Mouse (Mus musculus) olfactory bulb, adult 2 months (tissue): ENCODE results near the gene Gm6351. TPM values are rescaled to one million over a fixed set of nuclear protein-coding genes. Genes with fewer than 3 reads are reported as not detected.
"Not testable (repeated sequence)": the region's sequence is repeated elsewhere in the genome, so short reads cannot be mapped to it uniquely, and the experiment has no call there.

ENCODE experiments used
- H3K27ac ChIP-seq: fragments of 200-500 bp; 2 replicates; pipeline ENCODE4 v1.5.1; 2012; ENCODE audit warnings: low read depth, low read length; ENCODE audit not compliant: insufficient read depth
- H3K4me1 ChIP-seq: fragments of 200-500 bp; 2 replicates; pipeline ENCODE4 v1.6.1; 2012; ENCODE audit warnings: low read length; ENCODE audit not compliant: control insufficient read depth, insufficient read depth
- H3K4me3 ChIP-seq: fragments of 200-500 bp; 2 replicates; pipeline ENCODE4 v1.5.1; 2012; ENCODE audit warnings: mild to moderate bottlenecking, low read depth, low read length, moderate library complexity; ENCODE audit not compliant: insufficient read depth
- WGBS: fragments of 180-500 bp; shearing (Covaris S2); methylation state at CpG from one replicate; pipeline ENCODE4 v1.1.7; 2018; 5-methylcytosine and 5-hydroxymethylcytosine counted together
- polyA plus RNA-seq: library from polyadenylated mRNA; stranded (reverse); fragments of >200 nt; gene quantifications from 2 replicates; pipeline ENCODE4 v1.2.4, GENCODE M21; 2012; ENCODE audit warnings: low replicate concordance; ENCODE audit not compliant: missing spikeins, insufficient read depth, insufficient read length

The Gm6351 gene
- not detected in 2 replicates for polyA plus RNA-seq

DNA sequence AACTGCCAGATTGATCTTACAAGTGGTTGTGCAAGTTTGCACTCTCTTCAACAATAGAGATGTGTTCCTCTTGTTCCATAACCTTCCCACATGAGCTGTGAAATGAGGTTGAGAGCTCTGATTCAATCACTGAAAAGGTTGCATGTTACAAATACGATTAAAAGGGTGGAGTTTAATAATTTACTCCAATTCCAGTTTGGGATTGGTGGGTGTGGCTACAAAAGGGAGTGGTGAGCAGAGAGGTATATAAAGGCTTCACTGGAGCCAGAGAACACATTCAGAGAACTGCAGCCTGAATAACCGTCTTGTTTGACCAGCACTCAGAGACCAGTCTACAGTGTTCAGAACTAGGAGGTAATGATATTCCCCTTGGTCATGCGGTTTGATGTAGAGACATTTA lies at the start of gene Gm6351:
Gene Gm6351 (plus strand): TSS at position 301 of the 400 bp plus-strand sequence.
- H3K4me1 ChIP-seq, H3K4me3 ChIP-seq, H3K27ac ChIP-seq: not testable (repeated sequence)
- WGBS = no CpG with 5 or more reads among the region's 3 CpGs

DNA sequence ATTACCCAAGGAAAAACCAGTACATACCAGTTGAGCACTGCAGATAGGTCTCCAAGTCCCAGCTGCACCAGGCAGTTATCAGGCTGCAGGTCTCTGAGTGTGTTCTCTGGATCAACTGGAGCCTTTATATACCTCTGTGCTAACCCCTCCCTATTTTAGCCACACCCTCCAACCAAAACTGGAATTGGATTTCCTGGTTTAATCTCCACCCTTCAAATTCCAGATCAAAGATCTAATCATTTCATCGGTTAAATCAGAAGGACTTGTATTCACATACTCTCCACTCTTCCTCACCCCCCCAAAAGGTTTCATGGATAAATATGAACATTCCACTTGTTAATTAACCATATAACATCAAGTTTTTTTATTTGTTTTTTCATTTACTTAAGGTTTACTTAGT lies 5.7 kb upstream of the Gm6351 start, which contains the start of gene BC061212:
Gene BC061212 (minus strand): TSS at position 101 of the 400 bp plus-strand sequence.
- not testable (repeated sequence) for H3K27ac ChIP-seq, H3K4me3 ChIP-seq, H3K4me1 ChIP-seq
- WGBS = no CpG with 5 or more reads among the region's 1 CpGs

Other genes starting within 250 kb of the Gm6351 start
- gene Gm7792, start 232.6 kb upstream of the Gm6351 start, polyA plus RNA-seq = not detected in 2 replicates
- gene Gm16429, start 147.3 kb upstream of the Gm6351 start, polyA plus RNA-seq = not detected in 2 replicates
- not detected in 2 replicates for gene BC061212, start 5.8 kb upstream of the Gm6351 start, polyA plus RNA-seq
- not detected in 2 replicates for gene Gm3106, start 141.6 kb downstream of the Gm6351 start, polyA plus RNA-seq
- not detected in 2 replicates for gene A430089I19Rik, start 230.4 kb downstream of the Gm6351 start, polyA plus RNA-seq
- gene Gm6502, start 238.1 kb downstream of the Gm6351 start, polyA plus RNA-seq = not detected in 2 replicates